Mouse (Mus musculus): ENCODE measurements around the gene Gm42906. TPM values are rescaled to one million over a fixed set of nuclear protein-coding genes. Genes with fewer than 3 reads are reported as not detected.

Gm42906 gene
- total and polyA plus RNA-seq, 3 experiments = not detected

DNA sequence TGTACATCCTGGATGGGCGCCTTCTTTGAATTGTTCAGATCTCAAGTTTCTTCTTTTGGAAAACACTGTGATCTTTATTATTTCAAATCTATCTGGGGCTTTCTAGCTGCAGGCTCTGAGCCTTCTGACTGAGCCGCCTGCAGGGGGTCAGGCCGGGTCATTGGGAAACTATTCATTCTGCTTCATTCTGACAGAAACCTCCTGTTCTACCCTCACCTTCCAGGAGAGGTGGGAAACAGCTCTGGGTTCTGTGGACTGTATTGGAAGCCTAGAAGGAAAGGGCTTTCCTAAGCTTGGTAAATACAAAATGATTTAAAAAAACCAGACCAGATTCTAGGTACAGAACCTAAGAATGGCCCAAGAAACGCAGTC lies 373.2 kb downstream of the Gm42906 start:
- Histone ChIP-seq H3K79me2 (replicated peaks; ENCODE audit: control insufficient read depth, extremely low read depth, insufficient read depth, poor library complexity, severe bottlenecking) (no peaks in the 10 kb centered on the region; the same call in 1 of the 2 replicates), H3K9ac (ENCODE audit: insufficient read depth, low read depth) (no peak overlapping the region), H3K27me3 (replicated peaks) (no peaks in the 10 kb centered on the region), H3K9me3 (replicated peaks; ENCODE audit: low read length) (peaks cover 9% of the 10 kb centered on the region), H3K27ac (ENCODE audit: insufficient read depth, low read depth) (no peak overlapping the region), H3K36me3 (replicated peaks in 1 of 2; ENCODE audit: control insufficient read depth in 1 of 2, insufficient read depth in 1 of 2, low read length in 1 of 2) (peaks cover 79 to 96% of the 10 kb centered on the region in 2 experiments), H3K4me2 (ENCODE audit: insufficient read depth, low read depth, poor library complexity, severe bottlenecking) (no peak overlapping the region), H3K4me1 (ENCODE audit: control insufficient read depth in 1 of 2, insufficient read depth in 2 of 2) (no peaks in the 10 kb centered on the region), H3K4me3 (replicated peaks in 1 of 3; ENCODE audit: low read depth in 2 of 3, low read length in 2 of 3, poor library complexity in 1 of 3) (no peak overlapping the region)
- in situ Hi-C loops (cut with MboI; ENCODE audit: low pct_ligation_motif_present, low pct_unique_long_range_greater_than_20kb, low sequenced_read_pairs) = no loop called here
- DNase-seq (ENCODE audit: extremely low read depth) = no peak
- dilution Hi-C loops (cut with MboI; ENCODE audit: extremely low pct_ligation_motif_present, extremely low pct_unique_long_range_greater_than_20kb, low sequenced_read_pairs) = no loop called here
- TF ChIP-seq CHD2 (IDR thresholded peaks at IDR 0.05; ENCODE audit: low read length) (no peak), ZNF384 (IDR thresholded peaks at IDR 0.05; ENCODE audit: low read depth, low read length) (no peak), POLR2A (IDR thresholded peaks at IDR 0.05; ENCODE audit: low read depth, low read length) (no peak), MAFK (IDR thresholded peaks at IDR 0.05; ENCODE audit: insufficient replicate concordance, low read length) (no peak), ZMIZ1 (IDR thresholded peaks at IDR 0.05; ENCODE audit: low read depth, low read length) (no peak), IRF4 (IDR thresholded peaks at IDR 0.05; ENCODE audit: low read depth, low read length) (no peak), MEF2A (IDR thresholded peaks at IDR 0.05; ENCODE audit: borderline replicate concordance, low read depth, low read length) (no peak), SIN3A (IDR thresholded peaks at IDR 0.05; ENCODE audit: low read length) (no peak)

- Histone ChIP-seq H3K4me1 (ENCODE audit: control insufficient read depth in 1 of 2, insufficient read depth in 2 of 2) (no peaks in the 10 kb centered on the region), H3K36me3 (replicated peaks in 1 of 2; ENCODE audit: control insufficient read depth in 1 of 2, insufficient read depth in 1 of 2, low read length in 1 of 2) (peaks cover 79 to 96% of the 10 kb centered on the region in 2 experiments), H3K9me3 (replicated peaks; ENCODE audit: low read length) (peaks cover 9% of the 10 kb centered on the region), H3K79me2 (replicated peaks; ENCODE audit: control insufficient read depth, extremely low read depth, insufficient read depth, poor library complexity, severe bottlenecking) (no peaks in the 10 kb centered on the region; the same call in 1 of the 2 replicates), H3K27ac (ENCODE audit: insufficient read depth, low read depth) (no peak overlapping the region), H3K27me3 (replicated peaks) (no peaks in the 10 kb centered on the region), H3K9ac (ENCODE audit: insufficient read depth, low read depth) (no peak overlapping the region), H3K4me2 (ENCODE audit: insufficient read depth, low read depth, poor library complexity, severe bottlenecking) (no peak overlapping the region), H3K4me3 (replicated peaks in 1 of 3; ENCODE audit: low read depth in 2 of 3, low read length in 2 of 3, poor library complexity in 1 of 3) (no peak overlapping the region)
- TF ChIP-seq CTCF (conservative IDR thresholded peaks at IDR 0.05 in 1 of 2, IDR thresholded peaks at IDR 0.05 in 1 of 2; ENCODE audit: low read depth in 2 of 2, low read length in 2 of 2) = no peak
- no peak for TF ChIP-seq ETS1 (conservative IDR thresholded peaks at IDR 0.05; ENCODE audit: low read depth, low read length)
- no peak for TF ChIP-seq UBTF (IDR thresholded peaks at IDR 0.05; ENCODE audit: low read depth, low read length)
- no peak for TF ChIP-seq BHLHE40 (IDR thresholded peaks at IDR 0.05; ENCODE audit: low read depth, low read length)
- no peak for TF ChIP-seq MAZ (IDR thresholded peaks at IDR 0.05; ENCODE audit: low read depth, low read length)
- TF ChIP-seq MYC (IDR thresholded peaks at IDR 0.05; ENCODE audit: low read depth, low read length) = no peak
- no peak for TF ChIP-seq MAX (IDR thresholded peaks at IDR 0.05; ENCODE audit: low read length)
- no peak for TF ChIP-seq NELFE (IDR thresholded peaks at IDR 0.05; ENCODE audit: low read depth, low read length)
- TF ChIP-seq CHD2 (IDR thresholded peaks at IDR 0.05; ENCODE audit: low read length) = no peak
- no peak for TF ChIP-seq IRF4 (IDR thresholded peaks at IDR 0.05; ENCODE audit: low read depth, low read length)
- no peak for TF ChIP-seq HCFC1 (IDR thresholded peaks at IDR 0.05; ENCODE audit: low read depth, low read length)
- dilution Hi-C loops (cut with MboI; ENCODE audit: extremely low pct_ligation_motif_present, extremely low pct_unique_long_range_greater_than_20kb, low sequenced_read_pairs) (no loop called here), in situ Hi-C loops (cut with MboI; ENCODE audit: low pct_ligation_motif_present, low pct_unique_long_range_greater_than_20kb, low sequenced_read_pairs) (no loop called here)
- no peak for DNase-seq (ENCODE audit: extremely low read depth)
Observed at GRCm38 (mm10) chr5:151054100-151054742, 373.7 kb downstream of the Gm42906 start.
